Mouse (Mus musculus) limb, embryonic 12.5 days (tissue): Measurements from ENCODE around the gene Rnf185. TPM values are rescaled to one million over a fixed set of nuclear protein-coding genes. Genes with fewer than 3 reads are reported as not detected.

ENCODE experiments used
- ATAC-seq: fragments of 200-750 bp; cut with Nextera tagmentation; 2 replicates; pipeline ENCODE4 v1.8.0; 2017; ENCODE audit warnings: low read depth, moderate TSS enrichment; ENCODE audit not compliant: insufficient number of reproducible peaks, insufficient read depth, low FRiP score, low TSS enrichment
- H3K27ac ChIP-seq: fragments of 300-500 bp; sonication (generic); 2 replicates; pipeline ENCODE4 v1.5.1; 2016; ENCODE audit warnings: mild to moderate bottlenecking, moderate library complexity
- H3K27me3 ChIP-seq: fragments of 300-500 bp; sonication (generic); 2 replicates; pipeline ENCODE4 v1.6.1; 2016; ENCODE audit warnings: mild to moderate bottlenecking, moderate library complexity
- H3K36me3 ChIP-seq: fragments of 300-500 bp; sonication (generic); 2 replicates; pipeline ENCODE4 v1.6.1; 2016; ENCODE audit warnings: mild to moderate bottlenecking, moderate library complexity
- H3K4me1 ChIP-seq: fragments of 300-500 bp; sonication (generic); replicated peaks from 2 replicates; pipeline ENCODE4 v1.6.1; 2016
- H3K4me2 ChIP-seq: fragments of 300-500 bp; sonication (generic); 2 replicates; pipeline ENCODE4 v1.6.1; 2016; ENCODE audit warnings: mild to moderate bottlenecking, moderate library complexity
- H3K4me3 ChIP-seq: fragments of 300-500 bp; sonication (generic); replicated peaks from 2 replicates; pipeline ENCODE4 v1.5.1; 2016; ENCODE audit warnings: mild to moderate bottlenecking
- H3K9ac ChIP-seq: fragments of 300-500 bp; sonication (generic); replicated peaks from 2 replicates; pipeline ENCODE4 v1.6.1; 2016; ENCODE audit warnings: mild to moderate bottlenecking, moderate library complexity
- H3K9me3 ChIP-seq: fragments of 300-500 bp; sonication (generic); 2 replicates; pipeline ENCODE4 v1.6.1; 2016; ENCODE audit warnings: mild to moderate bottlenecking, moderate library complexity
- WGBS: fragments of 180-500 bp; shearing (Covaris S2); methylation state at CpG from one replicate; pipeline ENCODE4 v1.1.7; 2016; 5-methylcytosine and 5-hydroxymethylcytosine counted together
- polyA plus RNA-seq: library from polyadenylated mRNA; unstranded; fragments of >200 nt; fragmentation: Nextera tagmentation; extraction: Ambion mirVana; gene quantifications from 2 replicates; pipeline ENCODE4 v1.2.1, GENCODE M21; 2016

Gene Rnf185
- polyA plus RNA-seq, 1 experiment from 2014 or later: 35.4 TPM

DNA sequence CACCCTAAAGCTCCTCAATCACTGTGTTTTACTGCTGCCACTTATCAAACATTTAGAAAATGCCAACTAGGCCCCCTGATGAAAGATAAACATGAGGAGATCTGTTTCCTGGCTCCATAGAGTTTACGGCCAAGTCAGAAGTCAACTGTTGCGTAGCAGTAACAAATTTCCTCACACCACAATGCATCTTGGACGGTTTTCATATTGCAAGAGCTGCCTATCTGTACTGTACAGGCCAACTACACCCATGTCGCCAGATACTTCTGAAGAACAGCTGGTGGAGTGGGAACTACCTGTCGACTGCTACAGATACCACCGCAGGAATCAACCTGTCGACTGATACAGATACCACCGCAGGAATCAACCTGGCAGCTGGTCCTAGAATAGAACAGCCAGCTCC is 7.3 kb downstream of the Rnf185 start:
- Histone ChIP-seq H3K9me3 (no peaks in the 10 kb centered on the region), H3K4me1 (no peaks in the 10 kb centered on the region), H3K4me2 (no peak overlapping the region), H3K9ac (no peak overlapping the region), H3K4me3 (no peak overlapping the region), H3K27me3 (no peaks in the 10 kb centered on the region), H3K36me3 (no peaks in the 10 kb centered on the region; the same call in 1 of the 2 replicates), H3K27ac (no peak overlapping the region)
- ATAC-seq: no peak
- 88% methylated on average over 8 of the region's 8 CpGs for WGBS

DNA sequence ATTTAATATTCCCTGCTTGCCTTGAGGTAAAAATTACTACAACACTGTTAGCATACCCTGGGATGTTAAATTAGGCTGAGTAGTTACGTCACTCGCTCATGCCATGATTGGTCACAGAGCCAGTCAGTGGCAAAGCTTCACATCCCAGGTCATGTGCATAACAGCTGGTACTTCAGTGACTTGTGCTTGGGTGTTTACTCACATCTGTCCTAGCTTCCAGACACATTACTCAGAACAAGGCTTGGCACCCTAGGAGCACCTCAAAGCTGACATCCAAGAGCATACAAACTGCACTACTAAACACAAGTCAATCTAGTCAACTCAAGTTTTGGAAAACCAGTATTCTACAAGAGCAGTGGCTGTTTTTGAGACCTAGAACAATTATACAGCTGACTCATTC is 9.1 kb downstream of the Rnf185 start:
- no peak overlapping the region for H3K4me3 ChIP-seq
- H3K9me3 ChIP-seq: no peaks in the 10 kb centered on the region
- 89% methylated on average over 2 of the region's 2 CpGs for WGBS
- H3K9ac ChIP-seq: no peak overlapping the region
- H3K27ac ChIP-seq: no peak overlapping the region
- H3K36me3 ChIP-seq: no peaks in the 10 kb centered on the region
- no peak overlapping the region for H3K4me2 ChIP-seq
- no peaks in the 10 kb centered on the region for H3K27me3 ChIP-seq
- no peak for ATAC-seq
- H3K4me1 ChIP-seq: no peaks in the 10 kb centered on the region

DNA sequence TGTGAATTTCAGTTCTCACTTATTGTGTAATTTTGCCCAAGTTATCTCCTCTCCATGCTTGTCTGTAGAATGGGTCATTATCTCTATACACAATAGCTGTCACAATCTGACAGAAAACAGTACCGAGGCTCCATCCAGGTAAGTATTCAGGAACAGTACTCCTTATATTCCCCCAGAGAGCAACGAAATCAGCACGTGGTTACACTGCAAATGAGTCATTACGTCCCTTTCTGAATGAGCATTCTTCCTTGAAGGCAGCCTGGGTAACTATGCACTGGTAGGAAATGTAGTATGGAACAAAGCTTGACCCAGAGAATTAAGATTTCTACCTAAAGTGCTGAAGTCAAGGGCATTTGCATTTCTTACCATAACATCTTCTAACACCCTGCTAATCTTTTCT is 9.5 kb downstream of the Rnf185 start:
- no peaks in the 10 kb centered on the region for H3K9me3 ChIP-seq
- H3K9ac ChIP-seq: no peak overlapping the region
- H3K4me3 ChIP-seq: no peak overlapping the region
- WGBS: 73% methylated on average over 4 of the region's 4 CpGs
- H3K27me3 ChIP-seq: no peaks in the 10 kb centered on the region
- H3K36me3 ChIP-seq: no peaks in the 10 kb centered on the region
- no peak overlapping the region for H3K27ac ChIP-seq
- H3K4me1 ChIP-seq: no peaks in the 10 kb centered on the region
- H3K4me2 ChIP-seq: no peak overlapping the region
- no peak for ATAC-seq

DNA sequence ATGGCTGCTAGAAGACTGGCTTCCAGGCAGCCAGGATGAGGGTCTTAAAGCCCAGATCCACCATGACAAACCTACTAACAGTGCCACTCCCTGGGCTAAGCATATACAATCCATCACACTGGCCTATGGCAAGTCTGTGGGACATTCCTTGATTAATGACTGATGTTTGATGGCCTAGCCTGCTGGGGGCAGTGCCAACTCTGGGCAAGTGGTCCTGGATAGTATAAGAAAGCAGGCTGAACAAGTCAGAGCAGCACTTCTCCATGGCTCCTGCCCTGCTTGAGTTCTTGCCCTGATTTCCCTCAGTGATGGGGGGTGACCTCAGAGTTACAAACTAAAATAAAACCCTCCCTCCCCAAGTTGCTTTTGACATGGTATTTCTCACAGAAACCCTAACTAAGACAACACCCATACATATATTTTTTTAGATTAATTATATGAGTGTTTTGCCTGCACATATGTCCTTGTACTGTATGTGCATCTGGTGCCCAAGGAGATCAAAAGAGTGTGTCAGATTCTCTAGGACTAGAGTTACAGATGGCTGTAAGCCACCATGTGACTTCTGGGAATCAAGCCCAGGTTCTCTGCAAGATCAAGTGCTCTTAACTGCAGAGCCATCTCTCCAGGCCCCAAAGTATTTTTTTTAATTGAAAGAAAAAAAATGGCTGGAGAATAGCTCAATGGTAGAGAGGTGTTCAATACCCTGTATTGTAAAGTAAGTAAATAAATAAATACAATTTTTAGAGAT is 10.3 kb downstream of the Rnf185 start:
- no peaks in the 10 kb centered on the region for H3K4me1 ChIP-seq
- H3K27me3 ChIP-seq: no peaks in the 10 kb centered on the region
- H3K36me3 ChIP-seq: no peaks in the 10 kb centered on the region
- H3K9me3 ChIP-seq: no peaks in the 10 kb centered on the region
- H3K4me3 ChIP-seq: no peak overlapping the region
- no peak for ATAC-seq
- no peak overlapping the region for H3K27ac ChIP-seq
- H3K4me2 ChIP-seq: no peak overlapping the region
- no peak overlapping the region for H3K9ac ChIP-seq

DNA sequence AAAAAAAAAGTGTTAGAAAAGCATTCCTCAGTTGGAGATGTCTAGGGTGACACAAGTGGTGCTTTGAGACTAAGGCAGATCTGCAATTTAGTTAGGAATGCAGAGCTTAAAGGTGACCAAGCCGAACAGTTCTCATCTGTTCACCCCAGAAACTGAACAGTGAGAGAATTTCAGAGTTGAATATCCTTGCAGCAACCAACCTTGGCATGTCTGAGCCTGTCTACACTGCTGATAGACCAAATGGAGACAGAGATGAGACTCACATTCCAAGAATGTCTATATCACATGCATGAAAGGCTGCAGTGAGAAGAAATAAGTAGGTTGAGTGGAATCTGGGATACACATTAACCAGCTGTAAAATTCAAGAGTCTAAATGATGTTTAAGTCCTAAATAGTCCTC is 14.5 kb downstream of the Rnf185 start:
- H3K27me3 ChIP-seq: no peaks in the 10 kb centered on the region
- no peaks in the 10 kb centered on the region for H3K4me1 ChIP-seq
- H3K9me3 ChIP-seq: no peaks in the 10 kb centered on the region
- H3K36me3 ChIP-seq: no peaks in the 10 kb centered on the region
- no peak overlapping the region for H3K27ac ChIP-seq
- ATAC-seq: no peak
- 78% methylated on average over 1 of the region's 1 CpGs for WGBS
- H3K9ac ChIP-seq: no peak overlapping the region
- no peak overlapping the region for H3K4me3 ChIP-seq
- no peak overlapping the region for H3K4me2 ChIP-seq

DNA sequence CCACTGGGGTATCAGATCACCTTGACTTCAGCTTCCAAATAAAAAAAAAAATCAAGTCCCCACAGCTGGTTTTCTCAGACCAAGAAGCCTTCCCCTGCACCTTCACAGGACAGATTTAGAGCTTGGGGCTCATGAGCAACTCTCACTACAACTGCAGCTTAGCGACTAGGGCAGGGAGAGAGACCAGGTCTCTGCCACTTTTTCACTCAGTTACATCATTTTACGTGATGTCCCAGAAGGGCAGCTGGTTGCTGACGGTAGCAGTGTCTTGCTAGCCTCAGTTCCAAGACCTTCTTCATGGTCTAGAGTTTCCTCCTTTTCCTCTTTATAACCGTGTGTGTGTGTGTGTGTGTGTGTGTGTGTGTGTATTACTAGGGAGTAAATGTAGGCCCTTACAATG is 18.4 kb downstream of the Rnf185 start:
- no peak overlapping the region for H3K4me2 ChIP-seq

DNA sequence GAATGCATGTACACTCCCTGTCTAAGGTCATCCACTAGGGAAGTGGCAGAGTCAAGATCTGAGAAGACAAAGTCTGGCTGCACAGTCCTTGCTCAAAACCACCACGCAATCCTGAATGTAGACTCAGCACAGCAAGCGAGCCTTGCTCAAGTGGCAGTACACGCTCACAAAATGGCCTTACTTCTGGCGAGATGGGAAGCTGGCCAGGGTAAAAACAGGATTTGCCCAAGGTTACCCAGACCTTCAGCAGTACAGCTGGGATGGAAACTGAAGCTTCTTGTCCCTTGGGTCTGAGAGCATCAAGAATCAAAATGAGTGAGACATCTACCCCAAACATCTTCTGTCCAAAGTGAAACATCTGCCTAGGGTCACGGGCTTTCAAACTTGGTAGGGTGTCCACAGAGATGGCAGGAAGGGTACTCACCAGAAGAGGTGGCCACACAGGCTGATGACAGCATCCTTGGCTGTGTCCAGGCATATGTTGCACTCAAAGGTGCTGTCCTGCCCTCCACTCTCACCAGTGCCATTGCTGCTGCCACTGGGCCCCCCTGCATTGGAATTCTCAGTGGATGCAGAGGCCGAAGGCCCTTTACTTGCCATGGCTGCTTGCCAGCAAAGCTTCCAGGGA is 20.1 kb downstream of the Rnf185 start:
- Histone ChIP-seq H3K27me3 (no peaks in the 10 kb centered on the region), H3K36me3 (peaks cover 9% of the 10 kb centered on the region; the same call in 1 of the 2 replicates), H3K4me2 (no peak overlapping the region), H3K4me3 (no peak overlapping the region), H3K4me1 (no peaks in the 10 kb centered on the region), H3K9ac (no peak overlapping the region), H3K27ac (no peak overlapping the region), H3K9me3 (no peaks in the 10 kb centered on the region)
- no peak for ATAC-seq
- 91% methylated on average over 6 of the region's 6 CpGs for WGBS

More for the DNA sequence above, 18.4 kb downstream of the Rnf185 start:
- Histone ChIP-seq H3K9ac (no peak overlapping the region), H3K27ac (no peak overlapping the region), H3K4me1 (no peaks in the 10 kb centered on the region), H3K4me3 (no peak overlapping the region), H3K9me3 (no peaks in the 10 kb centered on the region), H3K36me3 (0 out of 2 replicates have a peak, but pooled peaks cover 9% of the 10 kb centered on the region), H3K27me3 (no peaks in the 10 kb centered on the region)
- 80% methylated on average over 4 of the region's 4 CpGs for WGBS
- ATAC-seq: no peak

DNA sequence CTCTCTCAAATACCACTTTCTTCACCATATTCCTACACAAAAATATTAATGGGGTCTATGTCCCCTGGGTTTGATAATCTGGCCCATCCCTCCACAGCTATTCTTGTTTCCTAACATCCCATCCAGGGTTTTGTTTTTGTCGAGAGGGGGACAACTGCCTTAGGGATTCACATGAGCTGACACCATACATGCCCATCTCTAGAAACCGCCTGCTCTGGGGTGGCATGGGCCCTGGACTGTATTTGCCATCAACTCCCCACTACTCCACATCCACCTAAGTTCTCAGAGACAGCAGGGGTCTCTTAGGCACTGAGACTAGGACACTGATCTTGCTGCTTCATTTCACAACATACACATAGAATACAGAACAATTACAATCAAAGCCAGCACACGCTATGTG is 20.6 kb downstream of the Rnf185 start:
- peaks cover 9% of the 10 kb centered on the region; the same call in 1 of the 2 replicates for H3K36me3 ChIP-seq
- H3K9ac ChIP-seq: no peak overlapping the region
- no peak overlapping the region for H3K4me2 ChIP-seq
- H3K4me3 ChIP-seq: no peak overlapping the region
- H3K27me3 ChIP-seq: no peaks in the 10 kb centered on the region
- H3K9me3 ChIP-seq: no peaks in the 10 kb centered on the region
- WGBS: 90% methylated on average over 3 of the region's 3 CpGs
- no peak overlapping the region for H3K27ac ChIP-seq
- ATAC-seq: no peak
- H3K4me1 ChIP-seq: no peaks in the 10 kb centered on the region

DNA sequence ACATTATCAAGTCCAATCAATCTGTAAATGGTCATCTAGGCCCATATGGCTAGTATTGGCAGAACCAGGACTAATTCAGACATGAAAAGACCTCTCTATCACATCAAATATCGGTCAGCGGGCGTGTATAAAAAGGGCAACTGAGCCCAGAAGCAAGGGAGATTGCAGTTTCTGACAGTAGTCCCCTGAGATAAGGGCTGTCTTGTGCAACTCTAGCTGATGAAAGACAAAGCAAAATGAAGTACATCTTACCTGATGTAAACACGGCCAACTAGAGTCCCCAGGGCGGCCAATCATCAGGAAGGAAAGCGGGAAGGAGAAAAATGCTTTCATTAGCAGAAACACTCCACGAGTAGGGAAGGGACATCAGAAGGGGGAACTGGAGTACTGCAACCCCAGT is 23.5 kb downstream of the Rnf185 start:
- no peaks in the 10 kb centered on the region for H3K27me3 ChIP-seq
- no peak overlapping the region for H3K4me2 ChIP-seq
- no peak for ATAC-seq
- H3K27ac ChIP-seq: no peak overlapping the region
- no peaks in the 10 kb centered on the region for H3K4me1 ChIP-seq
- 84% methylated on average over 7 of the region's 7 CpGs for WGBS
- H3K36me3 ChIP-seq: peaks cover 38% of the 10 kb centered on the region
- H3K9me3 ChIP-seq: no peaks in the 10 kb centered on the region; the same call in 1 of the 2 replicates
- H3K9ac ChIP-seq: no peak overlapping the region
- H3K4me3 ChIP-seq: no peak overlapping the region

DNA sequence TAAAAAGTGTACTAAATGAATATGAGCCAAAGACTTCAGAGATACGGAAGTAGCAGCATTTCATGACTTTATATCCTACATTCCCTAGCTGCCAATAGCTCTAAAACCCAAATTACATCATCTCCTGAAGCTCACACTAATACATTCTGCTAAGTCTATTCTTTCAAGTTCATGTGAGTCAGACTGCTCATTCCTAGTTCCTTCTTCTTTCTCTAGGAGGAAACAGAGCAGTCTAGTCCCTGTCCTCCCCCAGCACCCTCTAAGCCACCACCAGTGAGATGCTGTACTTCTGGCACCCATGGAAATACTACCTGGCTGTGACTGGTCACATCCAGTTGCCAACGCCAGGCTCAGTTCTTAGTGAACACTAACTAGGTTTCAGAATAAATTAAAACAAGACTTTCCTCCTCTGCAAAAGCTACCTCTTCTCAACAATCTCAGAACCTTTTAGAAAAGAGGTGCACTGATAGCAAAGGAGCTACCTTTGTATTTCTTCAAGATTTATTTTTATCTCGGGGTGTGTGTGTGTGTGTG is 24.4 kb downstream of the Rnf185 start:
- Histone ChIP-seq H3K9ac (no peak overlapping the region), H3K27me3 (no peaks in the 10 kb centered on the region), H3K4me3 (no peak overlapping the region), H3K4me1 (no peaks in the 10 kb centered on the region), H3K9me3 (peaks cover 2% of the 10 kb centered on the region; the same call in 1 of the 2 replicates), H3K36me3 (peaks cover 44% of the 10 kb centered on the region), H3K4me2 (no peak overlapping the region), H3K27ac (no peak overlapping the region)
- no peak for ATAC-seq
- 82% methylated on average over 3 of the region's 3 CpGs for WGBS

DNA sequence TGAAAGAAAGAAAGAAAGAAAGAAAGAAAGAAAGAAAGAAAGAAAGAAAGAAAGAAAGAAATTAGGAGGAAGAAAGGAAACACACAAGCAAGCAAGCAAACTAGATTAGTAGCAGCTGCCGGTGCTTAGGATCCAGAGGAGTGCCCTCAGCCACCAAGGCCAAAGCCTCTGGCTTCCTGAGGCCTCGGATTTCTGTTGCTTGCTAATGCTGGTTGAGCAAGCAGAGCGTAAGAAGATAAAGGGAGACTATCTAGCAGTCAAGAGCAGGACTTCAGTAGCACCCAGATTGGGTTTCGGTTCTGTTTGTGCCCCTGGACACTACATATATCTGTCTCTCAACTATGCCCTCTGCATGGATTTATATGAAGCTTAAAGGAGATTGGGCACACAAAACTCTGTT is 29.9 kb downstream of the Rnf185 start:
- no peak overlapping the region for H3K4me3 ChIP-seq
- no peak overlapping the region for H3K27ac ChIP-seq
- no peak overlapping the region for H3K4me2 ChIP-seq
- peaks cover 65% of the 10 kb centered on the region for H3K36me3 ChIP-seq
- no peak overlapping the region for H3K9ac ChIP-seq
- H3K9me3 ChIP-seq: peaks cover 2% of the 10 kb centered on the region; the same call in 1 of the 2 replicates
- WGBS: 78% methylated on average over 4 of the region's 4 CpGs
- no peaks in the 10 kb centered on the region for H3K27me3 ChIP-seq
- no peaks in the 10 kb centered on the region for H3K4me1 ChIP-seq
- ATAC-seq: no peak
